Mouse (Mus musculus): ENCODE data around the gene Atg101.

Gene Atg101

DNA sequence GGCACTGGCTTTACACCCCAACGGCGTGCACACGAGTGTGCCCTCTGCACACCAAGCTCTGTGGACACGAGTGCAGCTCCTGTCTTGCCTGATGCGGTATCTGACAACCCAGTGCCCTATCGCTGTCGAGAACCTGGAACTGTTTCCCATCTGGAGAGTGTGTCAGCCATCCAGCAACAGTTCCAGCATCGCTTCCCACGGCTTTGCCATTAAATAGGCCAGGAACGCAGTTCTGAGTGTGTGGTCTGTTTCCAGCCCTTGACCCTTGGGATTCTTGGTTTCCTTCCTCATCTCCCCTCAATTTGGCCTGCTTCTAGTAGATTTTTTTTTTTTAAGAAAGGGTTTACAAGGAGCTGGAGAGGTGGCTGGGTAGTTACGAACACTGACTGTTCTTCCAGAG, 12.0 kb downstream of the Atg101 start:
- no peak for TF ChIP-seq NANOG (IDR thresholded peaks at IDR 0.05; ENCODE audit: borderline replicate concordance, low read length)
- no peak for TF ChIP-seq CTCF (conservative IDR thresholded peaks at IDR 0.05; ENCODE audit: low read length)
- TF ChIP-seq POU5F1 (IDR thresholded peaks at IDR 0.05; ENCODE audit: borderline replicate concordance, low read length): no peak
- peaks cover 5% of the 10 kb centered on the region for H3K27me3 ChIP-seq (ENCODE audit: insufficient read depth, low read length)
- H3K9me3 ChIP-seq (ENCODE audit: low read length): no peaks in the 10 kb centered on the region
- peaks cover 15% of the 10 kb centered on the region for H3K36me3 ChIP-seq (ENCODE audit: insufficient read depth, low read length)
- H3K4me3 ChIP-seq (replicated peaks; ENCODE audit: low read length): no peak overlapping the region
- H3K4me1 ChIP-seq (replicated peaks; ENCODE audit: low read depth, low read length): peaks cover 36% of the 10 kb centered on the region

DNA sequence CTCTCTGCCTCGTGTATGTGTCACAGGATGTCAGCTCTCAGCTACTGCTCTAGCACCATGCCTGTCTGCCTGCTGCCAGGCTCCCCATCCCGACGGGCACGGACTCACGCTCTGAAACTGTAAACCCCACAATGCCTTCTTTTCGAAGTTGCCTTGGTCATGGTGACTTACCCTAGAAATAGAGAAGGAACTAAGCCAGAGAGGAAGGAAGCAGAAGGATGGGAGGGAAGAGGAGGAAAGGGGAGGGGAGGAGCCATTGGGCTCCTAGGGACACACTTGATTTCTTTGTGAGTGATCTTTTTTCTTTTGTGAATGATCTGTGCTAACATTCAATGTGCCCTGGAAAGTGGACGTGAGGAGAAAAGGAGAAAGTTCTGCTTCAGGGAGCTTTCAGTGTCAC, 13.9 kb downstream of the Atg101 start:
- peaks cover 18% of the 10 kb centered on the region for H3K4me1 ChIP-seq (replicated peaks; ENCODE audit: low read depth, low read length)
- no peak overlapping the region for H3K4me3 ChIP-seq (replicated peaks; ENCODE audit: low read length)
- no peaks in the 10 kb centered on the region for H3K9me3 ChIP-seq (ENCODE audit: low read length)
- H3K36me3 ChIP-seq (ENCODE audit: insufficient read depth, low read length): no peaks in the 10 kb centered on the region
- H3K27me3 ChIP-seq (ENCODE audit: insufficient read depth, low read length): peaks cover 5% of the 10 kb centered on the region
- TF ChIP-seq CTCF (conservative IDR thresholded peaks at IDR 0.05; ENCODE audit: low read length): no peak
- no peak for TF ChIP-seq NANOG (IDR thresholded peaks at IDR 0.05; ENCODE audit: borderline replicate concordance, low read length)
- TF ChIP-seq POU5F1 (IDR thresholded peaks at IDR 0.05; ENCODE audit: borderline replicate concordance, low read length): no peak

DNA sequence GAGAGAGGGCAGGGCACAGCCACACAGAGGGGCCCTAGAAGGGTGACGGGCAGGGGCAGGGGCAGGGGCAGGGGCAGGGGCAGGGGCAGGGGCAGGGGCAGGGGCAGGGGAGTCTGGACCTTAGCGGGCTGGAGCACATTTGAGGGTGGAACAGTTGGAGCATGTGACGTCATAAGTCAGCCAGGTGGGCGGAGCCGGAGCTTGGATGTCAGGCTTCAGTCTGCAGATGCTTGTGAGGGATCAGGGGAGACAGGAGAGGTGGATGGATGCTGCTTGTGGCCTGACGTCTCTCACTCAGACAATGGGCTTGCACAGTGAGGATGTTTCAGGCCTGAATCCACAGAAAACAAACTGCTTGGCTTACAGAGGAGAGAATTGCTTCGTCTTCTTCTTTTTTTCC, 14.5 kb downstream of the Atg101 start:
- TF ChIP-seq CTCF (conservative IDR thresholded peaks at IDR 0.05; ENCODE audit: low read length): no peak
- TF ChIP-seq NANOG (IDR thresholded peaks at IDR 0.05; ENCODE audit: borderline replicate concordance, low read length): no peak
- TF ChIP-seq POU5F1 (IDR thresholded peaks at IDR 0.05; ENCODE audit: borderline replicate concordance, low read length): no peak
- H3K4me1 ChIP-seq (replicated peaks; ENCODE audit: low read depth, low read length): peaks cover 13% of the 10 kb centered on the region
- H3K4me3 ChIP-seq (replicated peaks; ENCODE audit: low read length): no peak overlapping the region
- no peaks in the 10 kb centered on the region for H3K9me3 ChIP-seq (ENCODE audit: low read length)
- peaks cover 5% of the 10 kb centered on the region for H3K27me3 ChIP-seq (ENCODE audit: insufficient read depth, low read length)
- H3K36me3 ChIP-seq (ENCODE audit: insufficient read depth, low read length): no peaks in the 10 kb centered on the region

DNA sequence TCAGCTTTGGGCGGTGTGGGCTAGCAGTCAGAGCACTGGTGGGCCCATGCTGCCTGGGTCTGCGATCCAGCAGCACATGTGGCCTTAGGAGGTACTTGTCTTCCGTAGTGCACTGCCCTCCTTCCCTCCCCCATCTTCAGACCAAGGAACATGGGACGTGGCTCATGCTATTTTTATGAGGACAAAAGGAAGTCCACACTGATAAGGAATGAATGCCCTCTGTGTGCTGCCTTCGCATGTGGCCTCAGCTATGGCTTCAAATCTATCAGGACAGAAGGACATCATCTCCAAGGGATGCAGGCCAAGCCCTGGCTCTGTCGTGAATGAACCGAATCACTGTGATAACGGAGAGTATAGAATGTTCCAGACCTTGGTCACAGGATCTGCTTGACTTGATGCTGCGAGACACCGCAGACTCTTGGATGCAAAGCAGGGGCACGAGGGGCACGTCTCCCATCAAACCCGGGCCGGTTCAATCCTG, 15.4 kb downstream of the Atg101 start:
- H3K4me3 ChIP-seq (replicated peaks; ENCODE audit: low read length): no peak overlapping the region
- no peaks in the 10 kb centered on the region for H3K9me3 ChIP-seq (ENCODE audit: low read length)
- peaks cover 5% of the 10 kb centered on the region for H3K27me3 ChIP-seq (ENCODE audit: insufficient read depth, low read length)
- H3K36me3 ChIP-seq (ENCODE audit: insufficient read depth, low read length): no peaks in the 10 kb centered on the region
- TF ChIP-seq CTCF (conservative IDR thresholded peaks at IDR 0.05; ENCODE audit: low read length) (no peak), POU5F1 (IDR thresholded peaks at IDR 0.05; ENCODE audit: borderline replicate concordance, low read length) (no peak), NANOG (IDR thresholded peaks at IDR 0.05; ENCODE audit: borderline replicate concordance, low read length) (no peak)
- 0 out of 2 replicates have a peak, but pooled peaks cover 3% of the 10 kb centered on the region for H3K4me1 ChIP-seq (replicated peaks; ENCODE audit: low read depth, low read length)

DNA sequence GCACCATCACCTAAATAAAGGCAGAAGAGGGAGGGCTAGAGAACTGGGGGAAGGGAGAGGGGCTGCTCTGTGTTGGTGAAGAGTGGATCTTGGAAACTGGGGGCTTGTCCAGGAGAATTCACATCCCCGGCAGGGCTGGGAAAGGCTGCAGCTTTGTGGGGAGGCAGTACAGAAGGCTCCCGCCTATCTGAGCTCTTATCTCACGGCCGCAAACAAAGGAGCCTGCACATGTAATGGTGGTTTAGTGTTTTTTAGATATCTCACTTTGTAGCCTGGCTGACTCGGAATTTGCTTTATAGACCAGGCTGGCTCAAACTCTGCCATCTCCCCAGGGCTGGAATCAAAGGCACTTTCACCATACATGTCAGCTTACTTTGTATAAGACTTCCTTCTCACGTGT, 16.1 kb downstream of the Atg101 start:
- peaks cover 5% of the 10 kb centered on the region for H3K27me3 ChIP-seq (ENCODE audit: insufficient read depth, low read length)
- H3K36me3 ChIP-seq (ENCODE audit: insufficient read depth, low read length): no peaks in the 10 kb centered on the region

DNA sequence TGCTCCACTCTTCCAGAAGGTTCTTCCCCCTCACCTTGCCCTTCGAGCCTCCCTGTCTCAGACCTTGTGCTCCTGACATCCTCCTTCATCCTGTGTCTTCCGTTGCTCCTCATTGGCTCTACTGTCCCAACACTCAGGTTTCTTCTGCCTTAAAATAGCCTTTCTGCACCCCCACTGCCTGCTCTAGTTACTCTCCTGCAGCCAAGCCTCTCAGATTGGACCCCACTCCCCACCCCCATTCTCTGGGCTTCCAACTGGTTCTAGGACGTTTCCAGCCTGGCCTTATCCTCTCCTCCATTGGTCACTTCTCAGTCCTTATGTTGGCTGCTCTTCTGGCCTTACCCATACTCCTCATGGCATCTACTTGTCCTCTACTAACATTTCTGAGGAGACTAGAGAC, 18.1 kb downstream of the Atg101 start:
- Histone ChIP-seq H3K4me3 (replicated peaks; ENCODE audit: low read length) (no peak overlapping the region), H3K9me3 (ENCODE audit: low read length) (no peaks in the 10 kb centered on the region), H3K27me3 (ENCODE audit: insufficient read depth, low read length) (peaks cover 5% of the 10 kb centered on the region; the same call in 1 of the 2 replicates), H3K36me3 (ENCODE audit: insufficient read depth, low read length) (no peaks in the 10 kb centered on the region), H3K4me1 (replicated peaks; ENCODE audit: low read depth, low read length) (no peaks in the 10 kb centered on the region)
- TF ChIP-seq POU5F1 (IDR thresholded peaks at IDR 0.05; ENCODE audit: borderline replicate concordance, low read length) (no peak), CTCF (conservative IDR thresholded peaks at IDR 0.05; ENCODE audit: low read length) (no peak), NANOG (IDR thresholded peaks at IDR 0.05; ENCODE audit: borderline replicate concordance, low read length) (no peak)

More for the DNA sequence above, 16.1 kb downstream of the Atg101 start:
- Histone ChIP-seq H3K4me3 (replicated peaks; ENCODE audit: low read length) (no peak overlapping the region), H3K4me1 (replicated peaks; ENCODE audit: low read depth, low read length) (0 out of 2 replicates have a peak, but pooled peaks cover 2% of the 10 kb centered on the region), H3K9me3 (ENCODE audit: low read length) (no peaks in the 10 kb centered on the region)
- TF ChIP-seq NANOG (IDR thresholded peaks at IDR 0.05; ENCODE audit: borderline replicate concordance, low read length): no peak
- TF ChIP-seq CTCF (conservative IDR thresholded peaks at IDR 0.05; ENCODE audit: low read length): no peak
- no peak for TF ChIP-seq POU5F1 (IDR thresholded peaks at IDR 0.05; ENCODE audit: borderline replicate concordance, low read length)

DNA sequence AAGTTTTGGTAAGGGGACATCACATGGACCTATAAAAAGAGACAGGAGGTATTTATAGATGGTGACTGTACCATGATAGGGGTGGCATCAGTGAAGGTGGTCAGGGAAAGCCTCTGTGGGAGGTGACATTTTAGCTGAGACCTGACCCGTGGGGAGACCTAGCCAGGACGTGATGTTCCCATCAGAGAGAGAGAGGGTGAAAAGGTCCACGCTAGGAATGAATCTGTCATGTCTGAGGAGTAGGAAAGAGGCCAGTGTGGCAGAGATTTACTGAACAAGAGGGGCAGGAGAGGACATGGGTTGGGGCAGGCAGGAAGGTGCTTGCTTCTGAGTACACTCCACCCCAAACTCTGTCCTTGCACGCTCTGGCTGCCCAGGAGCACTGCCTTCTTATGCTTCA, 19.8 kb downstream of the Atg101 start:
- no peaks in the 10 kb centered on the region for H3K4me1 ChIP-seq (replicated peaks; ENCODE audit: low read depth, low read length)
- no peak overlapping the region for H3K4me3 ChIP-seq (replicated peaks; ENCODE audit: low read length)
- H3K9me3 ChIP-seq (ENCODE audit: low read length): no peaks in the 10 kb centered on the region
- no peaks in the 10 kb centered on the region for H3K36me3 ChIP-seq (ENCODE audit: insufficient read depth, low read length)
- no peaks in the 10 kb centered on the region; the same call in 1 of the 2 replicates for H3K27me3 ChIP-seq (ENCODE audit: insufficient read depth, low read length)
- no peak for TF ChIP-seq CTCF (conservative IDR thresholded peaks at IDR 0.05; ENCODE audit: low read length)
- no peak for TF ChIP-seq NANOG (IDR thresholded peaks at IDR 0.05; ENCODE audit: borderline replicate concordance, low read length)
- TF ChIP-seq POU5F1 (IDR thresholded peaks at IDR 0.05; ENCODE audit: borderline replicate concordance, low read length): no peak

DNA sequence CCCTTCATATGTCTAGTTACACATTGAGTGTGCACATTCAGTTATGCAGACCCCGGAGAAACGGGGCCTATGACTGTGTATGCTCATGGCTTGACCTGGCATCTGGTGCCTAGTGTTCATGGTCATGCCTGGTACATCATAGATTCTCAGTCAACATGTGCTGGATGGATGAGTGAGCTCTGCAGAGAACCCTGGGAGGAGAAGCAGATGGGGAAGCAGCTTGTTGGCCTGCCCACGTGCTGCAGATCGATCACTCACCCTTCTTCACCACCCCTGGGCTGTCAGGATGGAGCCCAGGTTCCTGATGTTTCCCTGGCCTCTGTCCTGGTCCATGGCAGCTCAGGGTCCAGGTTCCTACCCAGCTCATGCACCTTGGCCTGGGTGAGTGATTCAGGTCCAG, 22.4 kb downstream of the Atg101 start:
- H3K9me3 ChIP-seq (ENCODE audit: low read length): no peaks in the 10 kb centered on the region
- no peaks in the 10 kb centered on the region for H3K36me3 ChIP-seq (ENCODE audit: insufficient read depth, low read length)
- no peaks in the 10 kb centered on the region; the same call in 1 of the 2 replicates for H3K27me3 ChIP-seq (ENCODE audit: insufficient read depth, low read length)
- H3K4me3 ChIP-seq (replicated peaks; ENCODE audit: low read length): no peak overlapping the region
- no peak for TF ChIP-seq CTCF (conservative IDR thresholded peaks at IDR 0.05; ENCODE audit: low read length)
- no peak for TF ChIP-seq NANOG (IDR thresholded peaks at IDR 0.05; ENCODE audit: borderline replicate concordance, low read length)
- TF ChIP-seq POU5F1 (IDR thresholded peaks at IDR 0.05; ENCODE audit: borderline replicate concordance, low read length): no peak
- H3K4me1 ChIP-seq (replicated peaks; ENCODE audit: low read depth, low read length): peaks cover 6% of the 10 kb centered on the region
